Mouse (Mus musculus): ENCODE measurements around the gene Atg3. TPM values are rescaled to one million over a fixed set of nuclear protein-coding genes. Genes with fewer than 3 reads are reported as not detected.

Atg3 gene
- 52.2 and 53.3 TPM in 2 replicates for polyA plus RNA-seq (2012; ENCODE audit: insufficient read depth, insufficient read length, missing spikeins)

DNA sequence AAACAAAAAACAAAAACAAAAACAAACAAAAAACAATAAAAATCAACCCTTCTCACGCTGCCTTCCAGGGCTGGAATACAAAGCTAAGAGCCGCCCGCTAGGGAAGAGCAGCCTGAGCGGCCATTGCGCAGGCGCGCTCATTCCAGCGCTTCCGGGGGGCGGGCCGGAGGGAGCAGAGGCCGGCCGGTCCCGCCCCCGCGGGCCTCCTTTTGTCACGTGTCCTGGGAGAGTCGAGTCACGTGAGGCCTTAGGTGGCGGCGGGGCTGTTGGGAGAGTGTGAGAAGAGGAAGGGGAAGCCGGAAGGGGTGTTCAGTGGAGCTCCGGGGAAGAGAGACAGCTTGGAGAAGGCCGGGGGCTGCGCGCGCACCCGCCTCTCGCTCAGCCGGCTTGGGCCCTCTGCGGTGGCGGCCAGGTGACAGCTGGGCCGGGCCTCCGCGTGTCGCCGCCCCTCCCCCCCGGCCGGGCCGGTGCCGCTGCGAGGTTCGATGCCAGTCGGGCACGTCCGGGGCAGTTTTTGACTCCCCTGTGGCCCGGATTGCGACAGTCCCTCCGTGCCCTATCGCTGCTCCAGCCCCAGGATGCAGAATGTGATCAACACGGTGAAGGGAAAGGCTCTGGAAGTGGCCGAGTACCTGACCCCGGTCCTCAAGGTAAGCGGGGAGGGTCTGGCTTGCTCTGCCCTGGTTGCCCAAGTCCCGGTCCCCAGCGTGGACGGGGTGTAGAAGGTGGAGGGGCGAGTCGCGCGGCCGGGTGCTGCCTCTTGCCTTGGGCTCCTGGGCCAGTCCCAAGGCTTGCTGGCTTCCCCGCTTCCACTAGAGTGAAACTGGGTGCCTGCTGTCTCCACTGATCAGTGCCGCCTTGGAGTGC lies at the start of gene Atg3, which contains the start of gene Slc35a5:
Gene Atg3, plus strand, starts transcription at position 264 of the 867 bp plus-strand sequence.
Gene Slc35a5, minus strand, starts transcription at position 185 of the 867 bp plus-strand sequence.
- peaks cover 13% of the 10 kb centered on the region for H3K4me1 ChIP-seq (ENCODE audit: control insufficient read depth, insufficient read depth, low read length)
- peak within 1 kb of the TSS; percentile 78 for H3K27ac ChIP-seq (ENCODE audit: insufficient read depth, low read depth, low read length)
- H3K4me3 ChIP-seq (ENCODE audit: insufficient read depth, low read length): peak within 1 kb of the TSS; percentile 94
- no peak; the same call in none of the 2 replicates for TF ChIP-seq POLR2A (IDR thresholded peaks at IDR 0.05; ENCODE audit: borderline replicate concordance, low read depth, low read length)
- TF ChIP-seq CTCF (IDR thresholded peaks at IDR 0.05; ENCODE audit: low read depth, low read length): no peak

DNA sequence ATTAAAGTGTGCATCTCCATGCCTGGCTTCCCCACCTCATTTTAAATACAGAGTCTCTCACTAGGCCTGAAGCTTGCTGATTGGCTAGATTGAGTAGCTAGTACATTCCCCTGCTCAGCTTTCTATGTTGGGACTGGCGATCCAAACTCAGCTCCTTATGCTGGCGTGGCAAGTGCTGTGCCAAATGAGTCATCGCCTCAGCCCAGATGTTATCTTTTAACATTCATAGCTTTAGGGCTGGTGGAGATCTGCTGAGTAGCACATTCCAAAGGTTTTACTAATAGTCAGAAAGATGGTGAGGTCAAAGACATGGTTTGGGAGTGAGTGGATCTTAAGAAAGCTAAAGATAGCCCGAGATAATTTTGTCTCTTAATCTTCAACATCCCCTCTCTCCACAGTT lies 48.1 kb upstream of the Atg3 start:
- H3K4me1 ChIP-seq (ENCODE audit: control insufficient read depth, insufficient read depth, low read length): peaks cover 13% of the 10 kb centered on the region
- TF ChIP-seq POLR2A (IDR thresholded peaks at IDR 0.05; ENCODE audit: borderline replicate concordance, low read depth, low read length) (no peak), CTCF (IDR thresholded peaks at IDR 0.05; ENCODE audit: low read depth, low read length) (no peak)
- peak overlapping the region; percentile 66 for H3K27ac ChIP-seq (ENCODE audit: insufficient read depth, low read depth, low read length)
- no peak overlapping the region for H3K4me3 ChIP-seq (ENCODE audit: insufficient read depth, low read length)

DNA sequence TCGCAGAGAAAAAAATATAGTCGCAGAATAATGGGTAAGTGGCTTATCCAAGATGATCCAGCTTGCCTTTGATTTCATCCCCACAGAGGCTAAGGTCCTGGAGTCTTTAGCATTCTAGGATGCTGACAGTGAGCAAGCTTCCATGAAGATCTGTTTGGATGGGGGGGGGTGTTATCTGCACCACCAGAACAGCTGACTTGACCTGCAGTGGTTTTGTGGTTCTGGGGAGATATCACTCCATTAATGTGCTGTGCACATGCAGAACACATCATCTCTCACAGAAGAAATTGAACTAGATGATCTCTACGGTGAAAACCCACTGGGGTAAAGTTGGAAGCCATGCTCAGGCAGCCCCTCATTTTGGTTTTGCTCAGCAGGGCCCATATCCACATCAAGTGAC lies 41.4 kb upstream of the Atg3 start:
- H3K4me3 ChIP-seq (ENCODE audit: insufficient read depth, low read length): no peak overlapping the region
- no peaks in the 10 kb centered on the region for H3K4me1 ChIP-seq (ENCODE audit: control insufficient read depth, insufficient read depth, low read length)
- no peak overlapping the region for H3K27ac ChIP-seq (ENCODE audit: insufficient read depth, low read depth, low read length)
- TF ChIP-seq CTCF (IDR thresholded peaks at IDR 0.05; ENCODE audit: low read depth, low read length): no peak

DNA sequence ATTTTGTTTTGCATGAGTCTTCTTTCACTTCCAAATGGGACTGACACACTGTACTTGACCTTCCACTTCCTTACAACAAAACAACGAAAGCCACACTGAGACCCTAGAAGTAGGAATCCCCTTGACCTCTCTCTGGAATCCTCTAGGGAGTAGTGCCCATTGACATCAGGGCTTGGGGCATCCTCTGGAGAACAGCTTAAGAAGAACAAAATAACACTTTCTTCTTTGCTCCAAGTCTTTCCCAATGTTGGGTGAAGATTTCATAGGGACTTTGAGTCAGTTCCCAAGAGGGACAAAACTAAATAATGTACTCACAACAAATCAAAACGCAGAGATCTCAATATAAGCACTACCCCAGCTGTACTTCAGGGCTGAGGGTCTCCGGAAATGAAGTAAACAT lies 39.8 kb upstream of the Atg3 start:
- no peak overlapping the region for H3K27ac ChIP-seq (ENCODE audit: insufficient read depth, low read depth, low read length)
- H3K4me1 ChIP-seq (ENCODE audit: control insufficient read depth, insufficient read depth, low read length): no peaks in the 10 kb centered on the region
- no peak overlapping the region for H3K4me3 ChIP-seq (ENCODE audit: insufficient read depth, low read length)
- no peak for TF ChIP-seq POLR2A (IDR thresholded peaks at IDR 0.05; ENCODE audit: borderline replicate concordance, low read depth, low read length)
- TF ChIP-seq CTCF (IDR thresholded peaks at IDR 0.05; ENCODE audit: low read depth, low read length): no peak

DNA sequence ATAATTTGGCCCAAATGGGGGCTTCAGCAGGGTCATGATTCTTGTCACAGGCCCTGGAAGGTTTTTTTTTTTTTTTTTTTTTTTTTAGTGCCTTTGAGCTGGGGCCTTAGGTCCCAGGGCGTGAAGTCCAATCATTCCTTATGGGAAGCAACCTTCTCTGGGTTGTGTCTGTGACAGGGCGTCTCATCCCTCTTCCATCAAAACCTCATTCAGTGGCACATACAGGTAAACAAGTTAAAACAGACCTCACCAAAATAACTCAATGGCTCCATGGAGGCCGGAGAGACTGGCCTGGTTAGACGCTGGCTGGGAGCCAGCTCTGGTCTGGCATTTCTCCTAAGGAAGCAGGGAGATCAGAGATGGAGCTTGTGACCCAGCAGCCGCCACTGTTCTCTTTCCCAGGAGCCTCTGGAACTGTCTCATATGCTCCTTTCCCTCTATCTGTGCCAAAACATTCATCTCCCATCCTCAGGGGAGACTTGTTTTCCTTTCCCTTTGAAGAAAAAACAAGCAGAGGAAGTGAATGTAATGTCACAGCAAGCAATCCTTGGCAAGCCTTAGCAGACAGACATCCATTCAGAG lies 37.6 kb upstream of the Atg3 start:
- Histone ChIP-seq H3K27ac (ENCODE audit: insufficient read depth, low read depth, low read length) (no peak overlapping the region), H3K4me3 (ENCODE audit: insufficient read depth, low read length) (no peak overlapping the region), H3K4me1 (ENCODE audit: control insufficient read depth, insufficient read depth, low read length) (no peaks in the 10 kb centered on the region)
- TF ChIP-seq POLR2A (IDR thresholded peaks at IDR 0.05; ENCODE audit: borderline replicate concordance, low read depth, low read length) (no peak), CTCF (IDR thresholded peaks at IDR 0.05; ENCODE audit: low read depth, low read length) (no peak)

DNA sequence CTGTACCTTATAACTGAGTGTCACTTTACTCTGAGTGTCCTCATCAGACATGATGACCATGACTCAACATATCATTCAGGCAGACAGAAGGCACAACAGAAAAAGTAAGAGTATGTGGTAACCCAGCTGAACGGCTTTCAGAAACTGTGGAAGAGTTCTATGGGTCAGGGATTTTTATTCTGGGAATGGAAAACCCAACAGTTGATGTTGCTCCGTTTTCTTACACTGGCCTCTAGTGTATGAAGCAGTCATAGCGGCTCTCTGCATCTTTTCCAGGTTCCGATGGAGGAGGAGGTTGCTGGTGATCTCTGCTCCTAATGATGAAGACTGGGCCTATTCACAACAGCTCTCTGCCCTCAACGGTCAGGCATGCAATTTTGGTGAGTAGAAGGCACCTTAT lies 36.0 kb upstream of the Atg3 start:
- TF ChIP-seq CTCF (IDR thresholded peaks at IDR 0.05; ENCODE audit: low read depth, low read length): no peak
- TF ChIP-seq POLR2A (IDR thresholded peaks at IDR 0.05; ENCODE audit: borderline replicate concordance, low read depth, low read length): no peak
- H3K4me1 ChIP-seq (ENCODE audit: control insufficient read depth, insufficient read depth, low read length): no peaks in the 10 kb centered on the region
- H3K4me3 ChIP-seq (ENCODE audit: insufficient read depth, low read length): no peak overlapping the region
- no peak overlapping the region for H3K27ac ChIP-seq (ENCODE audit: insufficient read depth, low read depth, low read length)

DNA sequence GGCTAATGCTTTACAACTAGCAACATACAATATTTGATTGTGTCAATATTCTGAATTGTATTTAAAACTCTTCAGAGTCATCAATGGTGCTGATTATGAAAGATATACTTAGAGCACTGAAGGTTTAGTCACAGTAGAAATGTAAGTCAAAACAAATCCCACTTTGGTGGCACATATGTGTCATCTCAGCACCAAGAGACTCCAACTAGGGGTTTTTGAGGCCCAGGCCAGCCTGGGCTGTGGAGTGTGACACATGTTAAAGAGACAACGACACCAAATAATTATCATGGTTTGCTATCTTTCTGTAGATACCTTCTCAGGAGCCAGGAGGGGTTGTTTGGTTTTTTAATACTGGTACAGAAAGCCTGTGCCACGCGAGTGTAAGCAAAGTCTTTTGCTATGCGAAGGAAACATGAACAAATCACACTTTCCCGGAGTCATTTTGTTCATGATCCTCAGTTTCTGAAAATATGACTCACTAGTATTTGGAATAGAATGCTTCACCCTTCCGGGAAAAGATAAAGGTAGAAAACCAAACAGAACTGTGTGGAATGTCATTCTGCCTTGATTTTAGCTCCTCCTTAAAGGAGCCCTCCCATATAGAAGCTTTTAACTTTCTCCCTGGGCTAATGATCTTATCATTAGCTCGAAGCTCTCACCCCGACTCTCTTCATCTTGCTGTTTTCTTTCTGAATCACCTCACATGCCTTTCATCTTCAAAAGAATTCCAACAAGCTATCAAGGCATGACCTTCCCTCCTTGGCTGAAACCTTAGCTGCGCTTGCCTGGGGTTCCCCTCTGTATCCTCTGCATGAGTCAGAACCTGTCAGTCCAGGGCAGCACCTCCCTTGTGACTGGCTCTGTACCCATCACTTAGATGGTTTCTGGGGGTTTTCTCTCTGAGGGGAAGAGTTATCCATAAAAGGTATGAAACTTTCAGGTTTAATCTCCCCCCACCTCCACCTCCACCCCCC lies 34.1 kb upstream of the Atg3 start:
- H3K4me3 ChIP-seq (ENCODE audit: insufficient read depth, low read length): no peak overlapping the region
- H3K4me1 ChIP-seq (ENCODE audit: control insufficient read depth, insufficient read depth, low read length): no peaks in the 10 kb centered on the region
- TF ChIP-seq CTCF (IDR thresholded peaks at IDR 0.05; ENCODE audit: low read depth, low read length) (no peak), POLR2A (IDR thresholded peaks at IDR 0.05; ENCODE audit: borderline replicate concordance, low read depth, low read length) (no peak)
- H3K27ac ChIP-seq (ENCODE audit: insufficient read depth, low read depth, low read length): no peak overlapping the region

DNA sequence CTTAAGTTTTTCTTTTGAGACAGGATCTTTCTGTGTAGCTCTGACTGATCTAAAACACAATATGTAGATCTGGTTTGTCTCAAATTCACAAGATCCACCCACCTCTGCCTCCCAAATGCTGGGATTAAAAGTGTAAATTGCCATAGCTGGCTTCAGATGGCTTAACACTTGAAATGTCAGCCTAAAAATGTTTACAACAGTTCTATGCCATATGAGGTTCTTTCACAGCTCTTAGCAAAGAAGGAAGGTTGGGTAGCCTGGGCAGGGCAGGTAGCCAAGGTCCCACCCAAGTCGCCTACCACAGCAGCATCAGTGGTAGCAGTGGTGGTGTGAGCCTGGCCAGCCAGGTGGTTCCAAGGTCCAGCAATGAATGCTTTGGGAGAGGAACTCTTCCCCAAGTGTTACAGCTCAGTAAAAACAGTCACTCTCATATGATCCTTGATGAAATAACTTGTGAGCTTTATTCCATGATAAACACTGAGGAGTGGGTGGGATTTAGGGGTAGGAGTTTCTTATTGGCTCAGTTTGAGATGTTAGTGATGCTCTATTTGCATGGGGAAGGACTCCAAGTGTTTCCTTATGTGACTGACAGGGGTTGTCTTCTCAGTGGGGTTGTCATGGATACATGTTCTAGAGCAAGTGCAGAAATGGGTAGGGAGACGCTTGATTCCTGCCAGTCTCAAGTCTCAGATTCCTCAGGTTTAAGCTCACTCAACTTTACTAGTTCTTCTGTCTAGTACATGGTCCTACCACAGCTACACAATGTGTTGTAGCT lies 30.5 kb upstream of the Atg3 start:
- TF ChIP-seq POLR2A (IDR thresholded peaks at IDR 0.05; ENCODE audit: borderline replicate concordance, low read depth, low read length) (no peak), CTCF (IDR thresholded peaks at IDR 0.05; ENCODE audit: low read depth, low read length) (no peak)
- H3K4me1 ChIP-seq (ENCODE audit: control insufficient read depth, insufficient read depth, low read length): no peaks in the 10 kb centered on the region
- H3K4me3 ChIP-seq (ENCODE audit: insufficient read depth, low read length): no peak overlapping the region
- H3K27ac ChIP-seq (ENCODE audit: insufficient read depth, low read depth, low read length): no peak overlapping the region

DNA sequence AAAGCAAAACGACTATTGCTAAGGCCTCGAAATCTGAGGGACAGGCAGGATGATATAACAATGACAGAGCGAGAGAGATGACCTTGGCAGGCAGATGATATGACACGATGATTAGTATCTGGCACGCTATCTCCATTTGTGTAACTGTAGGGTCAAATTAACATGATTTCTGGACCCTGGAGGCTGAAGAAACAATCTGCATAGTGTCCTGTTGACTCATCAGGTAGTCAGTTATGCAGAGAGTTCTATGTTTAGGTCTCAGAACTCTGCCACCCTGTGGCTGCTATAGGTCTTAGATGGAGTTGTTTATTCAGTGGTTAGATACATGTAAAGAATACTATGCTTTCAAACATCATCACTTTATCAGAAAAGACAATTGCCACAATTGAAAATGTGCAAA lies 16.9 kb upstream of the Atg3 start:
- TF ChIP-seq POLR2A (IDR thresholded peaks at IDR 0.05; ENCODE audit: borderline replicate concordance, low read depth, low read length): no peak
- TF ChIP-seq CTCF (IDR thresholded peaks at IDR 0.05; ENCODE audit: low read depth, low read length): no peak
- no peak overlapping the region for H3K27ac ChIP-seq (ENCODE audit: insufficient read depth, low read depth, low read length)

More for the DNA sequence above, 16.9 kb upstream of the Atg3 start:
- Histone ChIP-seq H3K4me3 (ENCODE audit: insufficient read depth, low read length) (no peak overlapping the region), H3K4me1 (ENCODE audit: control insufficient read depth, insufficient read depth, low read length) (peaks cover 7% of the 10 kb centered on the region)
